Mouse (Mus musculus): ENCODE results near the gene Tomm20. TPM values are rescaled to one million over a fixed set of nuclear protein-coding genes. Genes with fewer than 3 reads are reported as not detected.

The Tomm20 gene
- polyA plus RNA-seq, 1 experiment from 2014 or later = 285 TPM

GRCm38 (mm10) chr8:126944781-126945691 is 608 bp downstream of the Tomm20 start:
- peak; percentile 69 for DNase-seq (ENCODE audit: low spot score)
- peaks cover 26% of the 10 kb centered on the region for H3K4me1 ChIP-seq
- no peaks in the 10 kb centered on the region for H3K9me3 ChIP-seq (replicated peaks)
- WGBS = under 1% methylated on average over 46 of the region's 46 CpGs
- H3K4me3 ChIP-seq = peak overlapping the region; percentile 94
- H3K27ac ChIP-seq (replicated peaks) = peak overlapping the region; percentile 93
- no peaks in the 10 kb centered on the region for H3K27me3 ChIP-seq (ENCODE audit: low read depth, poor library complexity, severe bottlenecking)
- peaks cover 47% of the 10 kb centered on the region for H3K36me3 ChIP-seq

DNA sequence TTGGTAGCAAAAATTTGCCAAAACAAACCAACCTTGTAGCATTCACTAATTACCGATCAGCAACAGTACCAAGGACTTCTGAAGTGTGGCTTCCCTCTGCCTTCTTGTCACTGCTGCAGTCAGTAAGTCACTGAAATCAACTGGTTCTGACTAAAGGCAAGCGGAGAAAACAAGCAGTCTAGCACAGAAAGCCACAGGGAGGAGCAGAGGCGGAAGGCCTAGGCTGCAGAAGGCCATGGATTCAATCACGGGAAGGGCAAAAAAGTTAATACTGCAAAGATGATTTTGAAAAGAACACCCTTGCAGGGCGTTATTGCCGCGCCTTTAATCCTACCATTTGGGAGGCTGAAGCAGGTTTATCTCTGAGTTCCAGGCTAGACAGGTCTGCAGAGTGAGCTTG is 2.1 kb downstream of the Tomm20 start:
- H3K9me3 ChIP-seq (replicated peaks) = no peaks in the 10 kb centered on the region
- no peak overlapping the region for H3K27ac ChIP-seq (replicated peaks)
- H3K27me3 ChIP-seq (ENCODE audit: low read depth, poor library complexity, severe bottlenecking) = no peaks in the 10 kb centered on the region
- peak overlapping the region; percentile 94 for H3K4me3 ChIP-seq
- peaks cover 26% of the 10 kb centered on the region for H3K4me1 ChIP-seq
- 91% methylated on average over 7 of the region's 7 CpGs for WGBS
- DNase-seq (ENCODE audit: low spot score) = no peak
- peaks cover 47% of the 10 kb centered on the region for H3K36me3 ChIP-seq

DNA sequence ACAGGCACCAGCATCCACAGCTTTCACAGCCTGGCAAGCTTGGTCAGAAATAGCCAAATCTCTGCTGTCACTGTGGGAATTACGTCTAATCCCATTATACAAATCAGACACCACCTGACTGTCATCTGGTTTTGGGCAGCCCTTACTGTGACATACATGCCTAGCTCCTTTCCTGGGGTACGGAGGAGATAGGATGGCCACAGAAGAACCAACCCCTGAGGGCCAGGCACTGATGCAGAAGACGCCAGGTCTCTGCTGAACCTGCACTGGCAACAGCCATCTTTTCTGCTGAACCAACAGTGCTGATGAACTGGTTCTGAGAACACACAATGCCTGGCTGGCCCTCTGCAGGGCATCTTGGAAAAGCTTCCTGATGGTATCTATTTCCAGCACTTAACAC is 8.3 kb downstream of the Tomm20 start:
- peaks cover 81% of the 10 kb centered on the region for H3K36me3 ChIP-seq
- H3K4me3 ChIP-seq = no peak overlapping the region
- no peaks in the 10 kb centered on the region for H3K9me3 ChIP-seq (replicated peaks)
- peaks cover 8% of the 10 kb centered on the region; the same call in 1 of the 2 replicates for H3K4me1 ChIP-seq
- H3K27ac ChIP-seq (replicated peaks) = no peak overlapping the region
- no peak for DNase-seq (ENCODE audit: low spot score)
- 90% methylated on average over 3 of the region's 3 CpGs for WGBS
- H3K27me3 ChIP-seq (ENCODE audit: low read depth, poor library complexity, severe bottlenecking) = no peaks in the 10 kb centered on the region

- Histone ChIP-seq H3K27me3 (ENCODE audit: low read depth, poor library complexity, severe bottlenecking) (no peaks in the 10 kb centered on the region), H3K4me1 (peaks cover 3% of the 10 kb centered on the region; the same call in 1 of the 2 replicates), H3K4me3 (no peak overlapping the region), H3K27ac (replicated peaks) (no peak overlapping the region), H3K9me3 (replicated peaks) (no peaks in the 10 kb centered on the region), H3K36me3 (peaks cover 89% of the 10 kb centered on the region)
- no peak for DNase-seq (ENCODE audit: low spot score)
Observed at GRCm38 (mm10) chr8:126935932-126936331, 9.7 kb downstream of the Tomm20 start.

DNA sequence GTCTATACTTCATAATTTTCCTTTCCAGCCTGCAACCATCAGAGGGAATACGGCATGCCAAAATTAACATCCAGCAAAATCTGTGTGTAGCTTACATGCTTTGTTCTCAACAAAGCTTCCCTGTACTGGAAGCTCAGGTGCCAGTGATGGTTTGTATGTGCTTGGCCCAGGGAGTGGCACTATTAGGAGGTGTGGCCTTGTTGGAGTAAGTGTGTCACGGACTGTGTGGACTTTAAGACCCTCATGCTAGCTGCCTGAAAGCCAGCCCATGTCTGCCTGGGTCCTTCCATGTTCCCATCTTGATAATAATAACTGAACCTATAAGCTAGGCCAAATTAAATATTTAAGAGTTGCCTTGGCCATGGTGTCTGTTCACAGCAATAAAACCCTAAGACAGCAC is 10.3 kb downstream of the Tomm20 start:
- H3K36me3 ChIP-seq = peaks cover 94% of the 10 kb centered on the region
- no peaks in the 10 kb centered on the region for H3K9me3 ChIP-seq (replicated peaks)
- 91% methylated on average over 2 of the region's 2 CpGs for WGBS
- no peaks in the 10 kb centered on the region for H3K27me3 ChIP-seq (ENCODE audit: low read depth, poor library complexity, severe bottlenecking)
- DNase-seq (ENCODE audit: low spot score) = no peak
- peaks cover 3% of the 10 kb centered on the region; the same call in 1 of the 2 replicates for H3K4me1 ChIP-seq
- H3K4me3 ChIP-seq = no peak overlapping the region
- no peak overlapping the region for H3K27ac ChIP-seq (replicated peaks)

GRCm38 (mm10) chr8:126932656-126933055 is 13.0 kb downstream of the Tomm20 start:
- Histone ChIP-seq H3K27me3 (ENCODE audit: low read depth, poor library complexity, severe bottlenecking) (no peaks in the 10 kb centered on the region), H3K9me3 (replicated peaks) (no peaks in the 10 kb centered on the region), H3K27ac (replicated peaks) (no peak overlapping the region), H3K4me3 (no peak overlapping the region), H3K4me1 (peaks cover 3% of the 10 kb centered on the region; the same call in 1 of the 2 replicates), H3K36me3 (peaks cover 80% of the 10 kb centered on the region)
- WGBS = 74% methylated on average over 1 of the region's 1 CpGs
- no peak for DNase-seq (ENCODE audit: low spot score)

- peaks cover 76% of the 10 kb centered on the region for H3K36me3 ChIP-seq
Observed at GRCm38 (mm10) chr8:126932249-126932648, 13.4 kb downstream of the Tomm20 start.

DNA sequence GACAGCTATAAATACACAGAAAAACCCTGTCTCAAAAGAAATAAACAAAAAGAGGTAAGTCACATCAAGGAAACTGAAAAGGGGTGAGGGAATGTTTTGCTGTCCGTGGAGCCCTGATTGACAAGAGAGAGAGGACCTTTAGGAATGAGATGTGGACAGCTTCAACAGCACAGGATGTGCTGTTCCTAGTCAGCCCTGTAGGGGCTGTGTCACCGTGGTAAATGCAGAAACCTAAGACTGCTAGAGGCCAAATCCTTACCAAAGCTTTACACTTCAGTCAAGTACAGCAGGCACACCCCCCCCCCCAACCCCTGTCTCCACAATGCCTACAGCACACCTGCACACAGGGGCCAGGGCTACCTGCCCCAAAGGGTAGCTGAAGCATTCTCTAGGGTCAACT is 13.9 kb downstream of the Tomm20 start:
- Histone ChIP-seq H3K36me3 (peaks cover 71% of the 10 kb centered on the region), H3K27me3 (ENCODE audit: low read depth, poor library complexity, severe bottlenecking) (no peaks in the 10 kb centered on the region), H3K4me1 (peaks cover 3% of the 10 kb centered on the region; the same call in 1 of the 2 replicates), H3K27ac (replicated peaks) (no peak overlapping the region), H3K9me3 (replicated peaks) (no peaks in the 10 kb centered on the region), H3K4me3 (no peak overlapping the region)
- no peak for DNase-seq (ENCODE audit: low spot score)
- WGBS = 55% methylated on average over 2 of the region's 2 CpGs

More at GRCm38 (mm10) chr8:126932249-126932648, 13.4 kb downstream of the Tomm20 start:
- no peak for DNase-seq (ENCODE audit: low spot score)
- H3K27ac ChIP-seq (replicated peaks) = no peak overlapping the region
- no peak overlapping the region for H3K4me3 ChIP-seq
- no peaks in the 10 kb centered on the region for H3K27me3 ChIP-seq (ENCODE audit: low read depth, poor library complexity, severe bottlenecking)
- 88% methylated on average over 1 of the region's 1 CpGs for WGBS
- peaks cover 3% of the 10 kb centered on the region; the same call in 1 of the 2 replicates for H3K4me1 ChIP-seq
- H3K9me3 ChIP-seq (replicated peaks) = no peaks in the 10 kb centered on the region

- Histone ChIP-seq H3K9me3 (replicated peaks) (no peaks in the 10 kb centered on the region), H3K4me3 (no peak overlapping the region), H3K4me1 (peaks cover 3% of the 10 kb centered on the region; the same call in 1 of the 2 replicates), H3K27me3 (ENCODE audit: low read depth, poor library complexity, severe bottlenecking) (no peaks in the 10 kb centered on the region), H3K36me3 (peaks cover 56% of the 10 kb centered on the region), H3K27ac (replicated peaks) (no peak overlapping the region)
- DNase-seq (ENCODE audit: low spot score) = peak; percentile 57
- WGBS = 82% methylated on average over 3 of the region's 3 CpGs
Observed at GRCm38 (mm10) chr8:126929607-126930161, 16.0 kb downstream of the Tomm20 start.

DNA sequence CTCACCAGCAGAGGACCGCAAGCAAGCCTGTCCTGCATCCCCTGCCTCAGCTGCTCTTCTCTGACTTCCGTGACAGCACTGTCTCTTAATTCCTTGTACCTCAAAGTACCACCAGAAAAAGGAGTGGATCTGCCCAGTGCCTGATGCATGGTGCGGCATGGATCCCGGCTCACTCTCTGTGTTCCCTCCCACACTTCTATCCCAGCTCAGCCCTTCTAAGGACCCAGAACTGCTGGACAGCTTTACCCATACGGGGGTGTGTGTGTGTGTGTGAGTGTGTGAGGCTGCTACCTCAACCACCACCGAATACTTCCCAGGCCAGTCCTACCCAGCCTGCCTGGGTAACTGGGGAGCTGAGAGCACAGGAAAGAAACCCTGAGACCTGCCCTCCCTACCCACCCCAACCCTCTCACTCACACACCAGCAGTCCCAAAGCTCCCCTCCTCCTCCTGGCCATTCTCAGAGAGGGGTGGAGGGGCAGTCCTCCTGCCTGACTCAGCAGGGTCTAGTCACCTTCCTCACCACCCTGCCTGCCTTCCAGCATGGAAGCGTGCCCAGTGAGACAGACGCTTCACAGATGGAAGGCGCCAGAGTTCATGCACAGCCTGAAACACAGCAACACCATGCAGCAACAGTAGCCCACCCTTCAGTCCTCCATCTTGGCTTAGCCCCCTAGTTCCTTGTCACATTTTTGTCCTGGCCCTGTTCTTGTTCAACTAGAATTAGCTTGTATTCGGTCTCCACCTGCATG is 16.7 kb downstream of the Tomm20 start:
- WGBS = 92% methylated on average over 10 of the region's 10 CpGs
- Histone ChIP-seq H3K9me3 (replicated peaks) (no peaks in the 10 kb centered on the region), H3K36me3 (peaks cover 51% of the 10 kb centered on the region)

GRCm38 (mm10) chr8:126928028-126928427 is 17.6 kb downstream of the Tomm20 start:
- H3K4me1 ChIP-seq = peaks cover 3% of the 10 kb centered on the region; the same call in 1 of the 2 replicates
- no peak overlapping the region for H3K4me3 ChIP-seq
- H3K36me3 ChIP-seq = peaks cover 45% of the 10 kb centered on the region
- H3K27me3 ChIP-seq (ENCODE audit: low read depth, poor library complexity, severe bottlenecking) = no peaks in the 10 kb centered on the region
- no peak overlapping the region for H3K27ac ChIP-seq (replicated peaks)
- DNase-seq (ENCODE audit: low spot score) = no peak
- no peaks in the 10 kb centered on the region for H3K9me3 ChIP-seq (replicated peaks)

More for the DNA sequence above, 16.7 kb downstream of the Tomm20 start:
- no peak for DNase-seq (ENCODE audit: low spot score)
- Histone ChIP-seq H3K27me3 (ENCODE audit: low read depth, poor library complexity, severe bottlenecking) (no peaks in the 10 kb centered on the region), H3K4me3 (no peak overlapping the region; the same call in 1 of the 2 replicates), H3K4me1 (peaks cover 3% of the 10 kb centered on the region; the same call in 1 of the 2 replicates), H3K27ac (replicated peaks) (no peak overlapping the region)

DNA sequence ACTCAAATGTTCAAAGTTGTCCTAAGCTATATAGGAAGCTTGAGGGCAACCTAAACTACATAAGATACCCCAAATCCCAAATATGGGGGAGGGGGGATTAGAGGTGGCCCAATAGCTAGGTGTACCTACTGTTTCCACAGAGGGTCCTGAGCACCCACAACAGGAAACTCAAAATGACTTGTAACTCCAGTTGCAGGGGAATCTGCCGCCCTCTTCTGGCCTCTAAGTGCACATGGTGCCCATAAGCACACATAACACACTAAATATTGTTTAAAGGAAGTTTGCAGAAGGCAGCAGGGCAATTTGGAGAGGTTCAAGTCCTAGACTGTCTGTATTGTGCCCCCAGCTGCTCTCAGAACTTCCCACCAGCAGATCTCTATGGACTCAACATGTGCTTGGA is 18.6 kb downstream of the Tomm20 start:
- DNase-seq (ENCODE audit: low spot score) = no peak
- 53% methylated on average over 1 of the region's 1 CpGs for WGBS

More for the DNA sequence above, 18.6 kb downstream of the Tomm20 start:
- no peaks in the 10 kb centered on the region for H3K4me1 ChIP-seq
- no peak overlapping the region for H3K27ac ChIP-seq (replicated peaks)
- H3K9me3 ChIP-seq (replicated peaks) = no peaks in the 10 kb centered on the region
- no peaks in the 10 kb centered on the region for H3K27me3 ChIP-seq (ENCODE audit: low read depth, poor library complexity, severe bottlenecking)
- H3K4me3 ChIP-seq = no peak overlapping the region
- H3K36me3 ChIP-seq = peaks cover 37% of the 10 kb centered on the region

Measured in midbrain, embryonic 10.5 days (tissue).